Mouse (Mus musculus): Measurements from ENCODE around the gene Mucl2.
"Not testable (repeated sequence)": the region's sequence is repeated elsewhere in the genome, so short reads cannot be mapped to it uniquely, and the experiment has no call there.

Mucl2 gene

GRCm38 (mm10) chr15:103899212-103899611, at the start of gene Mucl2:
Gene Mucl2, minus strand, starts transcription at chr15:103899312.
- DNase-seq, result no peak

- not testable (repeated sequence) for DNase-seq
Measured at GRCm38 (mm10) chr15:103913061-103913460, 13.9 kb upstream of the Mucl2 start.

Data from cerebellum, postnatal 10 days (tissue).